Mouse (Mus musculus) heart, adult 2 months (tissue): ENCODE data around the gene Dppa1.

Experiments
- CTCF ChIP-seq: fragments of 200-600 bp; IDR thresholded peaks from 2 replicates; pipeline ENCODE4 v1.8.1; 2022; ENCODE audit warnings: antibody characterized with exemption, mild to moderate bottlenecking, moderate library complexity
- POLR2A ChIP-seq: fragments of 200-500 bp; IDR thresholded peaks from 2 replicates; pipeline ENCODE4 v1.6.1; 2011; ENCODE audit warnings: mild to moderate bottlenecking, low read depth, low read length, control low read depth; ENCODE audit not compliant: insufficient read depth

GRCm38 (mm10) chr11:46565967-46566366 lies 63.1 kb downstream of the Dppa1 start:
- no peak for TF ChIP-seq POLR2A
- TF ChIP-seq CTCF = no peak
